Comparison of ENCODE assay signal across 23 mouse cellular contexts in the genomic region with DNA sequence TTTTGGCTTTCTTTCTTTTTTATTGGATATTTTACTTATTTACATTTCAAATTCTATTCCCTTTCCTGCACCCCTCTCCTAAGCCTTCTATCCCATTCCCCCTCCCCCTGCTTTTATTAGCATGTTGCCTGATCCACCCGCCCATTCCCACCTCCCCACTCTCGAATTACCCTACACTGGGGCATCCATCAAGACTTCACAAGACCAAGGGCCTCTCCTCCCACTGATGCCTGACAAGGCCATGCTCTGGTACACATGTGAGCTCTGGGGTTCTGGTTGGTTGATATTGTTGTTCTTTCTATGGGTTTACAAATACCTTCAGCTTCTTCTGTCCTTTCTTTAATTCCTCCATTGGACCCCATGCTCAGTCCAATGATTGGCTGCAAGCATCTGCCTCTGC. TPM values are rescaled to one million over a fixed set of nuclear protein-coding genes. Genes with fewer than 3 reads are reported as not detected.
DNase-seq lines count a peak whose midpoint lies in the region; ATAC-seq and TF ChIP-seq lines count a peak whose summit lies in the region.
"Had no signal": no experiment of that assay in that cellular context is flagged by ENCODE, and none has a peak within 500 bp of the region (broad histone marks: within the 10 kb centered on the region; RNA-seq: fewer than 3 reads in every experiment).

No protein-coding gene starts in this region.

- peak; percentile 98 for ATAC-seq in kidney, embryonic 14.5 days (ENCODE audit: low FRiP score, low TSS enrichment)
- peak; percentile 97 for ATAC-seq in kidney, embryonic 15.5 days (replicated peaks; ENCODE audit: low FRiP score)
- ATAC-seq in kidney, embryonic 16.5 days (ENCODE audit: low FRiP score, low TSS enrichment), result peak; percentile 96
- ATAC-seq in kidney, postnatal 0 days (replicated peaks; ENCODE audit: low FRiP score, low read depth), result peak; percentile 96
- ATAC-seq: activated CD4-positive, CD25-positive, alpha-beta regulatory T cell, adult 4 months; CD4-positive, CD25-positive, alpha-beta regulatory T cell, adult 4 months; Patski had no signal

- 5% methylated on average over 2 of the region's 2 CpGs for WGBS in kidney, embryonic 14.5 days
- 11% methylated on average over 2 of the region's 2 CpGs for WGBS in kidney, embryonic 15.5 days
- WGBS in kidney, embryonic 16.5 days, result 13% methylated on average over 2 of the region's 2 CpGs
- 13% methylated on average over 2 of the region's 2 CpGs for WGBS in kidney, postnatal 0 days

- H3K4me3 ChIP-seq in kidney, embryonic 14.5 days (ENCODE audit: low read length), result no peak overlapping the region
- H3K4me3 ChIP-seq in kidney, embryonic 15.5 days (replicated peaks), result no peak overlapping the region
- H3K4me3 ChIP-seq in kidney, embryonic 16.5 days (ENCODE audit: low read length), result no peak overlapping the region
- H3K4me3 ChIP-seq in kidney, postnatal 0 days (replicated peaks; ENCODE audit: low read depth, low read length), result no peak overlapping the region

- H3K9me3 ChIP-seq in kidney, embryonic 14.5 days (ENCODE audit: control insufficient read depth, low read length), result no peaks in the 10 kb centered on the region
- no peaks in the 10 kb centered on the region; the same call in 1 of the 2 replicates for H3K9me3 ChIP-seq in kidney, embryonic 15.5 days (replicated peaks)
- no peaks in the 10 kb centered on the region for H3K9me3 ChIP-seq in kidney, embryonic 16.5 days (ENCODE audit: low read length)
- H3K9me3 ChIP-seq in kidney, postnatal 0 days (replicated peaks; ENCODE audit: low read length), result no peaks in the 10 kb centered on the region
- H3K9me3 ChIP-seq: G1E had no signal

- H3K4me2 ChIP-seq in kidney, embryonic 14.5 days (replicated peaks; ENCODE audit: low read depth, low read length), result no peak overlapping the region
- no peak overlapping the region for H3K4me2 ChIP-seq in kidney, embryonic 15.5 days
- H3K4me2 ChIP-seq in kidney, embryonic 16.5 days (replicated peaks; ENCODE audit: low read depth, low read length), result no peak overlapping the region
- H3K4me2 ChIP-seq in kidney, postnatal 0 days (ENCODE audit: low read length), result no peak overlapping the region

- H3K27ac ChIP-seq in kidney, embryonic 14.5 days (ENCODE audit: low read depth, low read length), result no peak overlapping the region
- no peak overlapping the region for H3K27ac ChIP-seq in kidney, embryonic 15.5 days
- H3K27ac ChIP-seq in kidney, embryonic 16.5 days (ENCODE audit: low read length), result no peak overlapping the region
- no peak overlapping the region for H3K27ac ChIP-seq in kidney, postnatal 0 days

- H3K27me3 ChIP-seq in kidney, embryonic 14.5 days (ENCODE audit: control insufficient read depth, insufficient read depth, low read length), result no peaks in the 10 kb centered on the region
- H3K27me3 ChIP-seq in kidney, embryonic 15.5 days, result no peaks in the 10 kb centered on the region
- no peaks in the 10 kb centered on the region for H3K27me3 ChIP-seq in kidney, embryonic 16.5 days (ENCODE audit: insufficient read depth, low read length)
- no peaks in the 10 kb centered on the region for H3K27me3 ChIP-seq in kidney, postnatal 0 days (ENCODE audit: insufficient read depth, low read length)
- H3K27me3 ChIP-seq: CH12.LX, Patski had no signal

- H3K9ac ChIP-seq in kidney, embryonic 14.5 days (ENCODE audit: low read depth, low read length), result no peak overlapping the region
- no peak overlapping the region for H3K9ac ChIP-seq in kidney, embryonic 15.5 days
- no peak overlapping the region for H3K9ac ChIP-seq in kidney, embryonic 16.5 days (replicated peaks; ENCODE audit: low read length)
- H3K9ac ChIP-seq in kidney, postnatal 0 days (ENCODE audit: low read depth, low read length), result no peak overlapping the region

- no peak for TF ChIP-seq CTCF in kidney, postnatal 0 days (IDR thresholded peaks at IDR 0.05; ENCODE audit: low read depth)

- DNase-seq in kidney, adult 18-20 months, result no peak
- DNase-seq in kidney, postnatal 25 days, result no peak
- DNase-seq in kidney, adult 9 months, result no peak
- DNase-seq in kidney, postnatal 0 days (ENCODE audit: low spot score), result peak; percentile 73
- DNase-seq in kidney, postnatal 4 days, result no peak
- DNase-seq: adrenal gland, adult 2 months; adrenal gland, adult 8-10 months; adrenal gland, postnatal 10 days; adrenal gland, postnatal 14 days; adrenal gland, postnatal 25 days; adrenal gland, postnatal 36 days; B cell, adult 2 months; cerebellum, adult 11 months; cerebellum, adult 11-12 months had no signal

- H3K36me3 ChIP-seq in kidney, embryonic 14.5 days (ENCODE audit: control insufficient read depth, insufficient read depth, low read length), result no peaks in the 10 kb centered on the region
- no peaks in the 10 kb centered on the region for H3K36me3 ChIP-seq in kidney, embryonic 15.5 days
- no peaks in the 10 kb centered on the region for H3K36me3 ChIP-seq in kidney, embryonic 16.5 days (ENCODE audit: insufficient read depth, low read length)
- no peaks in the 10 kb centered on the region for H3K36me3 ChIP-seq in kidney, postnatal 0 days (ENCODE audit: insufficient read depth, low read length)
- H3K36me3 ChIP-seq: G1E had no signal

- H3K4me1 ChIP-seq in kidney, embryonic 14.5 days (ENCODE audit: control insufficient read depth, insufficient read depth, low read length), result no peaks in the 10 kb centered on the region
- H3K4me1 ChIP-seq in kidney, embryonic 15.5 days, result no peaks in the 10 kb centered on the region
- H3K4me1 ChIP-seq in kidney, embryonic 16.5 days (ENCODE audit: insufficient read depth, low read length), result no peaks in the 10 kb centered on the region
- no peaks in the 10 kb centered on the region for H3K4me1 ChIP-seq in kidney, postnatal 0 days (replicated peaks; ENCODE audit: insufficient read depth, low read length)

RNA-seq across cellular contexts. Expression of gene Htr1f, which starts 22.2 kb away (rescaled TPM):
- polyA plus RNA-seq in kidney, embryonic 14.5 days (2014; fragmentation: Nextera tagmentation; extraction: Ambion mirVana), result 0.08 and 0.10 TPM in 2 replicates
- 0.09 and 0.12 TPM in 2 replicates for polyA plus RNA-seq in kidney, embryonic 15.5 days (2015; fragmentation: Nextera tagmentation; extraction: Ambion mirVana)
- 0.13 TPM in 1 of 2 replicates, not detected in the other for polyA plus RNA-seq in kidney, embryonic 16.5 days (2015; fragmentation: Nextera tagmentation; extraction: Ambion mirVana)
- polyA plus RNA-seq in kidney, postnatal 0 days (2015; fragmentation: Nextera tagmentation; extraction: Ambion mirVana), result 0.07 and 0.10 TPM in 2 replicates
- polyA plus RNA-seq: activated CD4-positive, CD25-positive, alpha-beta regulatory T cell, adult 4 months; adrenal gland, adult 2 months; C2C12; CD4-positive, CD25-positive, alpha-beta regulatory T cell, adult 4 months; G1E; Patski had no signal
